Mouse (Mus musculus) olfactory bulb, adult 2 months (tissue): ENCODE data around the gene Alyref2.

Experiments
- CTCF ChIP-seq: fragments of 200-500 bp; IDR thresholded peaks from 2 replicates; pipeline ENCODE4 v1.5.1; 2012; ENCODE audit warnings: low read depth, mild to moderate bottlenecking, low read length, moderate library complexity; ENCODE audit not compliant: insufficient read depth
- POLR2A ChIP-seq: fragments of 200-500 bp; IDR thresholded peaks from 2 replicates; pipeline ENCODE4 v1.6.1; 2012; ENCODE audit warnings: mild to moderate bottlenecking, low read depth, low read length, moderate library complexity; ENCODE audit not compliant: insufficient read depth

DNA sequence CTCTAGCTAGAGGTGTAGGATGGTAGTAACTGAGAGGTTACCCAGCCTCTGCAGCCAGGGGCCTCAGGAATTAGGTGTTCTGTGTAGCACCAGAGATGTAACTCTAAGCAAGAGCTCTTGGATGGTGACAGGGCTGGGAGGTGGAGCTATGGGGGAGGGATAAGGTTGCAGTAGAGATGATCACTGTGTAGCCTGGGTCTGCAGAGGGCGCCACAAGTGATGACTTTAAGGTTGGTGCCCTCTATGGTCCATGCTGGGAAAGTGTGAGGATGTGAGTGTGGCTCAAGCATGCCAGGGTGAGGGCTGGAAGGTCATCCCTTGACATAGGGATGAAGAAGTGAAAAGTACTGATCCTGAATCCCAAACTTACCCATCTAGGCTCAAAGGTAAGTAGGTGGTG, 11.8 kb downstream of the Alyref2 start:
- no peak for TF ChIP-seq POLR2A
- no peak for TF ChIP-seq CTCF
